Mouse (Mus musculus): Measurements from ENCODE around the gene Trpc7. TPM values are rescaled to one million over a fixed set of nuclear protein-coding genes. Genes with fewer than 3 reads are reported as not detected.

The Trpc7 gene
- total RNA-seq (2012; rRNA removed) = 0.05 TPM in 1 of 2 replicates, not detected in the other

GRCm38 (mm10) chr13:56895893-56896292 is at the start of gene Trpc7:
TSS of gene Trpc7 (minus strand) at chr13:56895993.
- Histone ChIP-seq H3K4me3 (ENCODE audit: insufficient read depth in 1 of 2, low read depth in 1 of 2, low read length in 2 of 2, poor library complexity in 1 of 2, severe bottlenecking in 1 of 2) (no peak within 1 kb of the TSS), H3K9ac (ENCODE audit: insufficient read depth, low read depth, low read length, poor library complexity, severe bottlenecking) (no peak within 1 kb of the TSS), H3K36me3 (ENCODE audit: control insufficient read depth, insufficient read depth, low read length, poor library complexity, severe bottlenecking) (no peaks in the 10 kb centered on the region), H3K27ac (ENCODE audit: insufficient read depth, low read depth, low read length, poor library complexity, severe bottlenecking) (no peak within 1 kb of the TSS), H3K4me1 (ENCODE audit: control insufficient read depth in 2 of 2, insufficient read depth in 2 of 2, low read length in 2 of 2, poor library complexity in 1 of 2) (no peaks in the 10 kb centered on the region; a peak in 1 of 4 replicates), H3K9me3 (ENCODE audit: control insufficient read depth, insufficient read depth, low read depth, low read length) (no peaks in the 10 kb centered on the region)
- TF ChIP-seq MAFK (IDR thresholded peaks at IDR 0.05; ENCODE audit: insufficient read depth, low read depth, low read length) (no peak), ZC3H11A (IDR thresholded peaks at IDR 0.05; ENCODE audit: borderline replicate concordance, low read depth, low read length) (no peak), ZNF384 (IDR thresholded peaks at IDR 0.05; ENCODE audit: low read depth, low read length) (no peak), HCFC1 (IDR thresholded peaks at IDR 0.05; ENCODE audit: borderline replicate concordance, insufficient read depth, low read length) (no peak)
- no peak for DNase-seq (ENCODE audit: low read depth, low spot score)
- in situ Hi-C loops (cut with MboI; ENCODE audit: low sequenced_read_pairs in 2 of 2, unreplicated experiment in 2 of 2) = no loop called here

- Histone ChIP-seq H3K4me1 (ENCODE audit: control insufficient read depth in 2 of 2, insufficient read depth in 2 of 2, low read length in 2 of 2, poor library complexity in 1 of 2) (no peaks in the 10 kb centered on the region), H3K36me3 (ENCODE audit: control insufficient read depth, insufficient read depth, low read length, poor library complexity, severe bottlenecking) (no peaks in the 10 kb centered on the region), H3K9me3 (ENCODE audit: control insufficient read depth, insufficient read depth, low read depth, low read length) (no peaks in the 10 kb centered on the region), H3K4me3 (ENCODE audit: insufficient read depth in 1 of 2, low read depth in 1 of 2, low read length in 2 of 2, poor library complexity in 1 of 2, severe bottlenecking in 1 of 2) (no peak overlapping the region), H3K9ac (ENCODE audit: insufficient read depth, low read depth, low read length, poor library complexity, severe bottlenecking) (no peak overlapping the region), H3K27ac (ENCODE audit: insufficient read depth, low read depth, low read length, poor library complexity, severe bottlenecking) (no peak overlapping the region)
- in situ Hi-C loops (cut with MboI; ENCODE audit: low sequenced_read_pairs in 2 of 2, unreplicated experiment in 2 of 2) = no loop called here
- no peak for TF ChIP-seq HCFC1 (IDR thresholded peaks at IDR 0.05; ENCODE audit: borderline replicate concordance, insufficient read depth, low read length)
- TF ChIP-seq ZNF384 (IDR thresholded peaks at IDR 0.05; ENCODE audit: low read depth, low read length) = no peak
- no peak for TF ChIP-seq ZC3H11A (IDR thresholded peaks at IDR 0.05; ENCODE audit: borderline replicate concordance, low read depth, low read length)
- TF ChIP-seq CHD2 (IDR thresholded peaks at IDR 0.05; ENCODE audit: low read depth, low read length) = no peak
- TF ChIP-seq MAFK (IDR thresholded peaks at IDR 0.05; ENCODE audit: insufficient read depth, low read depth, low read length) = no peak
- no peak for DNase-seq (ENCODE audit: low read depth, low spot score)
Observed at GRCm38 (mm10) chr13:56939261-56939660, 43.5 kb upstream of the Trpc7 start.

DNA sequence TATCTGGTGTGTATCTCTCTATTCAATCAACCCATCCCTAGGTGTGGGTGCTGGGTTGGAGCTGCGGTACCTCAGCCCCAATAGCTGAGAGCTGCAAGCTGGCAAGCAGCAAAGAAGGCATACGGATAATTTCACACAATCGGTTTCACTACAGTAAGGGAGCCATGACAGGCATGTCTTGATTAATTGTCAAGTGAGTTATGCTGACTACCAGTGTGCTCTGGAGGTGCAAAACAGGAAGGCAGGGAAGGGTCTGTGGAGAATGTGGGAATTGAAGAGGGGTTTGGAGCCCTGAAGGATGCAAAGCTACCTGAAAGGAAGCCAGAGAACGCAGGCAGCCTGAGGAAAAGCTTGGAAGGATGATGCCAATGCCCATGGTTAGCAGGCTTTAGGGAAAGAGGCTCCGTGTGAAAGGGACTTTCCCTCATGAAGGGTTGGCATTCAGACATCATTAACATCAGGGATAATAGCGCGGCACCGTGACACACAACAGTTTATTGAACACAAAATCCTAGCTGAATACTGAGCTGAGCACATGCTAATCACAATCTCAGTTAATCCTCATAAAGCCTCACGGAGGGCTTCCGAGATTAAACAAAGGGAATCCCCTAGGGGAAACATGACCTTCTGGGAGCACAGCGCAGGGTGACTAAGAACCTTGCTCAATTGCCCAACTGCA is 38.2 kb upstream of the Trpc7 start:
- no peak for DNase-seq (ENCODE audit: low read depth, low spot score)
- Histone ChIP-seq H3K4me1 (ENCODE audit: control insufficient read depth in 2 of 2, insufficient read depth in 2 of 2, low read length in 2 of 2, poor library complexity in 1 of 2) (peaks cover 2% of the 10 kb centered on the region in 2 experiments; a peak in 2 of 4 replicates), H3K36me3 (ENCODE audit: control insufficient read depth, insufficient read depth, low read length, poor library complexity, severe bottlenecking) (no peaks in the 10 kb centered on the region), H3K9ac (ENCODE audit: insufficient read depth, low read depth, low read length, poor library complexity, severe bottlenecking) (no peak overlapping the region), H3K4me3 (ENCODE audit: insufficient read depth in 1 of 2, low read depth in 1 of 2, low read length in 2 of 2, poor library complexity in 1 of 2, severe bottlenecking in 1 of 2) (no peak overlapping the region), H3K27ac (ENCODE audit: insufficient read depth, low read depth, low read length, poor library complexity, severe bottlenecking) (no peak overlapping the region), H3K9me3 (ENCODE audit: control insufficient read depth, insufficient read depth, low read depth, low read length) (no peaks in the 10 kb centered on the region)
- in situ Hi-C loops (cut with MboI; ENCODE audit: low sequenced_read_pairs in 2 of 2, unreplicated experiment in 2 of 2) = no loop called here
- no peak for TF ChIP-seq ZC3H11A (IDR thresholded peaks at IDR 0.05; ENCODE audit: borderline replicate concordance, low read depth, low read length)
- TF ChIP-seq HCFC1 (IDR thresholded peaks at IDR 0.05; ENCODE audit: borderline replicate concordance, insufficient read depth, low read length) = no peak
- TF ChIP-seq MAFK (IDR thresholded peaks at IDR 0.05; ENCODE audit: insufficient read depth, low read depth, low read length) = no peak
- TF ChIP-seq ZNF384 (IDR thresholded peaks at IDR 0.05; ENCODE audit: low read depth, low read length) = no peak
- no peak for TF ChIP-seq CHD2 (IDR thresholded peaks at IDR 0.05; ENCODE audit: low read depth, low read length)

DNA sequence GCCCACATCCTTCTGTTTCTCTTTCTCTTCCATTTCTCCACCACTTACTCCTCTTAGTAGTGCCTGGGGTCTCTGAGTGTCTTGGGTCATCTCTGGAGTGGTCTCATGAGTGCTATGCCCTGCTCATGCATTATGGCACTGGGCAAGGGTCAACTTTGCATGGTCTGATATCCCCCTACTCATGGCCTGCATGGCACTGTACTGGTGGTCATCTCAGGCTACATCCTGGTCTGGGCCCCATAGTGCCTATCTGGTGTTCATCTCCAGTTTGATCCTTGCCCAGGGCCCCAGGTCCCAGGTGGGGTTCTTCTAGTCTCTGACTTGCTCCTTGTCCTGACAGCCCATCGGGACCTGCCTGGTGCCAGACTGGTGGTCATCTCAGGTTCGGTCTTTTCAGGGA is 34.6 kb upstream of the Trpc7 start:
- TF ChIP-seq ZNF384 (IDR thresholded peaks at IDR 0.05; ENCODE audit: low read depth, low read length) (no peak), ZC3H11A (IDR thresholded peaks at IDR 0.05; ENCODE audit: borderline replicate concordance, low read depth, low read length) (no peak), MAFK (IDR thresholded peaks at IDR 0.05; ENCODE audit: insufficient read depth, low read depth, low read length) (no peak), CHD2 (IDR thresholded peaks at IDR 0.05; ENCODE audit: low read depth, low read length) (no peak), HCFC1 (IDR thresholded peaks at IDR 0.05; ENCODE audit: borderline replicate concordance, insufficient read depth, low read length) (no peak)
- Histone ChIP-seq H3K9me3 (ENCODE audit: control insufficient read depth, insufficient read depth, low read depth, low read length) (no peaks in the 10 kb centered on the region), H3K4me1 (ENCODE audit: control insufficient read depth in 2 of 2, insufficient read depth in 2 of 2, low read length in 2 of 2, poor library complexity in 1 of 2) (peaks cover 2% of the 10 kb centered on the region in 2 experiments; a peak in 2 of 4 replicates), H3K27ac (ENCODE audit: insufficient read depth, low read depth, low read length, poor library complexity, severe bottlenecking) (no peak overlapping the region), H3K9ac (ENCODE audit: insufficient read depth, low read depth, low read length, poor library complexity, severe bottlenecking) (no peak overlapping the region), H3K36me3 (ENCODE audit: control insufficient read depth, insufficient read depth, low read length, poor library complexity, severe bottlenecking) (no peaks in the 10 kb centered on the region), H3K4me3 (ENCODE audit: insufficient read depth in 1 of 2, low read depth in 1 of 2, low read length in 2 of 2, poor library complexity in 1 of 2, severe bottlenecking in 1 of 2) (no peak overlapping the region)
- no peak for DNase-seq (ENCODE audit: low read depth, low spot score)
- in situ Hi-C loops (cut with MboI; ENCODE audit: low sequenced_read_pairs in 2 of 2, unreplicated experiment in 2 of 2) = no loop called here

Measured in ES-E14 (cell line).